Mouse (Mus musculus): Measurements from ENCODE around the gene Wsb1. TPM values are rescaled to one million over a fixed set of nuclear protein-coding genes. Genes with fewer than 3 reads are reported as not detected.

Wsb1 gene
- polyA plus RNA-seq, 1 experiment = 47.5 TPM

GRCm38 (mm10) chr11:79224562-79225280, 29.8 kb downstream of the Wsb1 start:
- H3K27ac ChIP-seq (ENCODE audit: insufficient read depth, low read depth, low read length) = peak overlapping the region; percentile 36
- H3K36me3 ChIP-seq (ENCODE audit: control insufficient read depth, insufficient read depth, low read length) = no peaks in the 10 kb centered on the region
- peaks cover 13% of the 10 kb centered on the region for H3K4me1 ChIP-seq (ENCODE audit: control insufficient read depth, insufficient read depth, insufficient read length, low read length)
- TF ChIP-seq POLR2A (IDR thresholded peaks at IDR 0.05; ENCODE audit: low read depth, low read length) = no peak
- peak; percentile 99 for TF ChIP-seq CTCF (IDR thresholded peaks at IDR 0.05; ENCODE audit: extremely low read depth, insufficient read length, insufficient replicate concordance, low read depth, low read length)
- H3K27me3 ChIP-seq (ENCODE audit: control insufficient read depth, insufficient read depth, low read length) = no peaks in the 10 kb centered on the region
- 0 out of 2 replicates have a peak overlapping the region, but pooled peaks have one; percentile 10 for H3K4me3 ChIP-seq (ENCODE audit: low read depth, low read length)
- WGBS = 34% methylated on average over 18 of the region's 18 CpGs

- Histone ChIP-seq H3K36me3 (ENCODE audit: control insufficient read depth, insufficient read depth, low read length) (no peaks in the 10 kb centered on the region), H3K27ac (ENCODE audit: insufficient read depth, low read depth, low read length) (no peak overlapping the region), H3K4me1 (ENCODE audit: control insufficient read depth, insufficient read depth, insufficient read length, low read length) (peaks cover 6% of the 10 kb centered on the region), H3K27me3 (ENCODE audit: control insufficient read depth, insufficient read depth, low read length) (no peaks in the 10 kb centered on the region), H3K4me3 (ENCODE audit: low read depth, low read length) (no peak overlapping the region)
- WGBS = 84% methylated on average over 6 of the region's 6 CpGs
- TF ChIP-seq CTCF (IDR thresholded peaks at IDR 0.05; ENCODE audit: extremely low read depth, insufficient read length, insufficient replicate concordance, low read depth, low read length) (no peak), POLR2A (IDR thresholded peaks at IDR 0.05; ENCODE audit: low read depth, low read length) (no peak)
Measured at GRCm38 (mm10) chr11:79223420-79223819, 31.1 kb downstream of the Wsb1 start.

- 91% methylated on average over 6 of the region's 6 CpGs for WGBS
- H3K27ac ChIP-seq (ENCODE audit: insufficient read depth, low read depth, low read length) = no peak overlapping the region
- no peak for TF ChIP-seq CTCF (IDR thresholded peaks at IDR 0.05; ENCODE audit: extremely low read depth, insufficient read length, insufficient replicate concordance, low read depth, low read length)
- no peak for TF ChIP-seq POLR2A (IDR thresholded peaks at IDR 0.05; ENCODE audit: low read depth, low read length)
- peaks cover 4% of the 10 kb centered on the region for H3K4me1 ChIP-seq (ENCODE audit: control insufficient read depth, insufficient read depth, insufficient read length, low read length)
- no peaks in the 10 kb centered on the region for H3K36me3 ChIP-seq (ENCODE audit: control insufficient read depth, insufficient read depth, low read length)
- no peak overlapping the region for H3K4me3 ChIP-seq (ENCODE audit: low read depth, low read length)
- no peaks in the 10 kb centered on the region for H3K27me3 ChIP-seq (ENCODE audit: control insufficient read depth, insufficient read depth, low read length)
Measured at GRCm38 (mm10) chr11:79222661-79223060, 31.8 kb downstream of the Wsb1 start.

- TF ChIP-seq POLR2A (IDR thresholded peaks at IDR 0.05; ENCODE audit: low read depth, low read length) = no peak
- no peak for TF ChIP-seq CTCF (IDR thresholded peaks at IDR 0.05; ENCODE audit: extremely low read depth, insufficient read length, insufficient replicate concordance, low read depth, low read length)
- Histone ChIP-seq H3K4me3 (ENCODE audit: low read depth, low read length) (no peak overlapping the region), H3K36me3 (ENCODE audit: control insufficient read depth, insufficient read depth, low read length) (no peaks in the 10 kb centered on the region), H3K27ac (ENCODE audit: insufficient read depth, low read depth, low read length) (no peak overlapping the region), H3K4me1 (ENCODE audit: control insufficient read depth, insufficient read depth, insufficient read length, low read length) (peaks cover 9% of the 10 kb centered on the region), H3K27me3 (ENCODE audit: control insufficient read depth, insufficient read depth, low read length) (no peaks in the 10 kb centered on the region)
- WGBS = 76% methylated on average over 5 of the region's 5 CpGs
Measured at GRCm38 (mm10) chr11:79221641-79222040, 32.8 kb downstream of the Wsb1 start.

DNA sequence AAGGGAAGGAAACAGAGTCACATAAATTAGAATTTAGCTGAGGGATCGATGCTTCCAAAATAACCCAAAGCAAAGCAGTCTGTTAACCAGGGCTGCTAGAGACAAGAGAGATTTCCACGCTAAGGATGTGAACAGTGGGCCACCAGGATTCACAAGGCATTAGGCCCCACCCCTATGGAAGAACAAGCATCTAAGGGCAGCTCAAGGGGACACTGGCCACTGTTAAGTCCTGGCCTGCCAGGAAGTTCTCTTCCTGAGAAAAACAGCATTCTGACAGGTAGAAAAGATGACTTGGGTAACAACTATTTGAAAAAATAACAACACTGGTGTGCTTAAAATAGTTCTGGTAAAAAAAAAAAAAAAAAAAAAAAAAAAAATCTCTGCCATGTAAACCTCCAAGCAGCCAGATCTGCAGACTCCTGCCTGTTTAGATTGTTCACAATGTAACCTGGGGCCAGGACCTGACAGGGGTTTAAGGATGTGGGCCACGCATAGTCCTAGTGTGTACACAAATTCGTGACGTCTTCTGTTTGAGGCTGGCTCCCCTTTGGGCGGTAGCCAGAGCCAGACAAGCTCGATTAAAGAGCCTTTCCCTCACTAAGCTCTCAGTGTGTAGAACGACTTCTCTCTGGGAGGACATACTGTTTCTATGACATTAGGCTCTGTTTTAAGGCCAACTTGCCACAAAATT, 35.4 kb downstream of the Wsb1 start:
- 72% methylated on average over 8 of the region's 8 CpGs for WGBS
- no peak overlapping the region for H3K27ac ChIP-seq (ENCODE audit: insufficient read depth, low read depth, low read length)
- no peak overlapping the region for H3K4me3 ChIP-seq (ENCODE audit: low read depth, low read length)
- no peaks in the 10 kb centered on the region for H3K36me3 ChIP-seq (ENCODE audit: control insufficient read depth, insufficient read depth, low read length)
- peaks cover 10% of the 10 kb centered on the region for H3K4me1 ChIP-seq (ENCODE audit: control insufficient read depth, insufficient read depth, insufficient read length, low read length)
- no peaks in the 10 kb centered on the region for H3K27me3 ChIP-seq (ENCODE audit: control insufficient read depth, insufficient read depth, low read length)
- TF ChIP-seq CTCF (IDR thresholded peaks at IDR 0.05; ENCODE audit: extremely low read depth, insufficient read length, insufficient replicate concordance, low read depth, low read length) = no peak
- TF ChIP-seq POLR2A (IDR thresholded peaks at IDR 0.05; ENCODE audit: low read depth, low read length) = no peak

DNA sequence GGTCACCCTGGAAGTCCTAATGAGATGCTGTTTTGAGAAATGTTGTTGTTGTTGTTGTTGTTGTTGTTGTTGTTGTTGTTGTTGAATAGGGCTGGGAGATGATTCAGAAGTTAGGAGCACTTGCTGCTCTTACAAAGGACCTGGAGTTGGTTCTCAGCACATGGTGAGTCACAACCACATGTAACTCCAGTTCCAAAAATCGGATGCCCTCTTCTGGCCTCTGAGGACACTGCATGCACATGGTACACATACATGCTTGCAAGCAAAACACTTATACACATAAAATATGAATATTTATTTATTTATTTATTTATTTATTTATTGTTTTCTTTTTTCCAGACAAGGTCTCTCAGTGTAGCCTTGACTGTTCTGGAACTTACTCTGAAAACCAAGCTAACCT, 36.4 kb downstream of the Wsb1 start:
- peaks cover 11% of the 10 kb centered on the region for H3K4me1 ChIP-seq (ENCODE audit: control insufficient read depth, insufficient read depth, insufficient read length, low read length)
- no peak overlapping the region for H3K4me3 ChIP-seq (ENCODE audit: low read depth, low read length)
- no peak for TF ChIP-seq POLR2A (IDR thresholded peaks at IDR 0.05; ENCODE audit: low read depth, low read length)
- no peak for TF ChIP-seq CTCF (IDR thresholded peaks at IDR 0.05; ENCODE audit: extremely low read depth, insufficient read length, insufficient replicate concordance, low read depth, low read length)
- H3K27ac ChIP-seq (ENCODE audit: insufficient read depth, low read depth, low read length) = no peak overlapping the region
- 98% methylated on average over 1 of the region's 1 CpGs for WGBS
- H3K36me3 ChIP-seq (ENCODE audit: control insufficient read depth, insufficient read depth, low read length) = no peaks in the 10 kb centered on the region
- no peaks in the 10 kb centered on the region for H3K27me3 ChIP-seq (ENCODE audit: control insufficient read depth, insufficient read depth, low read length)

DNA sequence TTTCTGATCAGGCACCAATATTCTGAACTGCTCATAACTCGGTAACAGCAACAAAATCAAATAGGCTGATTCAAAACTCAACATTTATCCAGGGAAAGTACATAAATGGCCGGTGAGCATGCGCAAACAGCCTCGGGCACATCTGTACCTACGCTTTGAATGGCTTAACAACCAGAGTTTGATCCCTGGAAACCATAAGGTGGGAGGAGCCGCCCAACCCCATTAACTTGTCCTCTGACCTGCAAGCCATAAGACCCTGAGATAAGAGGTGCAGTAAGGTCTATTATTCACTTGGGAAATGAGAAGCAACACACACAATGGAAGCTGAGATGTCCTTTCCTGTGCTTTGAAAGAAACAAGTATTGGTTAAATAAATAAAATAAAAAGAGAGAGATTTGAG, 37.3 kb downstream of the Wsb1 start:
- H3K27me3 ChIP-seq (ENCODE audit: control insufficient read depth, insufficient read depth, low read length) = no peaks in the 10 kb centered on the region
- H3K36me3 ChIP-seq (ENCODE audit: control insufficient read depth, insufficient read depth, low read length) = no peaks in the 10 kb centered on the region
- peak overlapping the region; percentile 88 for H3K27ac ChIP-seq (ENCODE audit: insufficient read depth, low read depth, low read length)
- H3K4me3 ChIP-seq (ENCODE audit: low read depth, low read length) = no peak overlapping the region
- TF ChIP-seq CTCF (IDR thresholded peaks at IDR 0.05; ENCODE audit: extremely low read depth, insufficient read length, insufficient replicate concordance, low read depth, low read length) (no peak), POLR2A (IDR thresholded peaks at IDR 0.05; ENCODE audit: low read depth, low read length) (no peak)
- WGBS = 26% methylated on average over 6 of the region's 6 CpGs
- peaks cover 11% of the 10 kb centered on the region for H3K4me1 ChIP-seq (ENCODE audit: control insufficient read depth, insufficient read depth, insufficient read length, low read length)
